Mouse (Mus musculus) layer of hippocampus, adult 9-10 months (tissue): ENCODE measurements around the gene Atp5c1.
A peak's percentile ranks its signal among the peaks of the same experiment; 100 is the strongest.

Experiments
- DNase-seq: peaks from one replicate; pipeline ENCODE4 v3.0.0; 2022; ENCODE audit warnings: low spot score

The Atp5c1 gene

DNA sequence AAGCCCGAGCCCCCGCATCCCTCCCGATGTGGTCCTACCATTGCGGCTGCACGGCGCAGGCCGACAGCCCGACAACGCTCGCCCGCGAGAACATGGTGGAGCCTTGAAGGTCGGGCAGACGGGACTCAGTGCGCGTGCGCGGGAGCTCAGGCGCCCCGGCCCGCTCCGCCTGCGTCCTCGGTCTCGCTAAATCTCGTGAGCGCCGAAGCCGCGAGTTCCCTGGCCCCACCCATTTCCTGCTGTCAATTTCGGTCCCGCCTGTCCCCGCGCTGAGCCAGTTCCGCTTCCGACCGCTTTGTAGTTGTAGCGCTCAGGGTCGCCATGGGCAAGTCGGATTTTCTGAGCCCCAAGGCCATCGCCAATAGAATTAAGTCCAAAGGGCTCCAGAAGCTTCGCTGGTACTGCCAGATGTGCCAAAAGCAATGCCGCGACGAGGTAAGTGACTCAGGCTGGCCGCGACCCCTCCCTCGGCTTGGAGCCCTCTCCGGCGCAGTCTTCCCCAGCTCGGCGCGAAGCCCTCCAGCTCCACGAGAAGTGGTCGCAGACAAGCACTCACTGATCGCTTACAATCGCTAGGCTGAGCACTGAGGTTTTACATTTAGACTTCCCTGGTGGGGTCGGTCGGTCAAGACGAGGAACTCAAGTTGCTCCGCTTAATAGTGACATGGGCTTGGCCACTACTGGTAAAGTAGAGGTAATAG lies at the start of gene Atp5c1, which contains the start of gene Kin:
TSS of gene Atp5c1 (minus strand) at position 201 of the 701 bp plus-strand sequence.
TSS of gene Kin (plus strand) at position 284 of the 701 bp plus-strand sequence.
- peak; percentile 78 for DNase-seq

DNA sequence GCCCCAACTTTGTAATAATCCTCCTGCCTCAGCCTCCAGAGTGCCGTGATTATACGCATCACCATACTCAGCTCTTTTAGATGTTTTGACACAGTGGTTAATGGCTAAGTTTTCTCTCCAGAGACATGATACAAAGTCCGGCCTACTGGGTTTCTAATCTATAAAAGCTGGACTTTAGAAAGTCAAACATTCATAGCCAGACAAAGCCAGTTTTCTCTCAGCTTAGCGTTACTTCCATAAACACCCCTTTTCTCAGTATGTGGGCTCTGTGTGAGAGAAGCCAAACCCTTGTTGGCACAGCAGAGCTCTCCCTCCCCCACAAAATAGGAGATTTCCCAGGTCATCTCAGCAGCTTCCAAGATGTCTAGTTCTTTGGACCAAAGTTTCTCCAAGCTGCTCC lies 48.3 kb upstream of the Atp5c1 start:
- no peak for DNase-seq

DNA sequence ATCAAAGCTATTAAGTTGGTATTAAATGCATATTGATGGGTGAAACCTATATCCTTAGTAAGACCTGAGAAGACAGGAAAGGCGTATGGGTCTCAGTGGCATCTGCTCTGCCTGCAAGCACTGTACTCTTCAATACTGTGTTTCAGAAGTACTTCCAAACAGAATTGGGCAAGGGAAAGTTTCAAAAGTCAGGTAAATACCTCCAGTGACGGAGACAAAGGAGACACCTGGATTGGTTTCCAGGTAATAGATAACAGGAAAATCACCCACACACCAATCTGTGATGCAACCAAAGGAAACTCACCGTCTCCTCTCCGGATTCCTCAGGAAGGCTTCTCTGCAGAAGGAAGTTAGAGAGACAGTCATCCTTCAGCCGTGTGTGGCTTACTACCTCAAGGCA lies 47.2 kb upstream of the Atp5c1 start:
- no peak for DNase-seq

DNA sequence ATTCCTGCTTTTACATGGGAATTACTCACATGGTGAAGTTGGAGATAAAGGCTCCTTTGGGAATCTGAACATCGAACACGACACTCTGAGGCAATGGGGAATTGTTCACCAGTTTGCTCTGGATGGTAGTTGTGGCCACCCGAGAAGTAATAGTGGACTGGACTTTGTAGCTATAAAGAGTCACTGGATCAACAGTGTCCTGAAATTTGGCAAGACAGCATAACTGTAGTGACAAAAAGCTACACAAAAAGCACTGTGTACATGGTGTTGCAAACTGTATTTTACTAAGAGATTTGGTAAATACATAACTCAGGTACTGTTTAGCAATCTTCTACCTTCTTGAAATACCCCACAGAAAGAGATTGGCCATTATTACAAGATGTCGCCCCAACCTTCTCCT lies 45.8 kb upstream of the Atp5c1 start:
- no peak for DNase-seq

DNA sequence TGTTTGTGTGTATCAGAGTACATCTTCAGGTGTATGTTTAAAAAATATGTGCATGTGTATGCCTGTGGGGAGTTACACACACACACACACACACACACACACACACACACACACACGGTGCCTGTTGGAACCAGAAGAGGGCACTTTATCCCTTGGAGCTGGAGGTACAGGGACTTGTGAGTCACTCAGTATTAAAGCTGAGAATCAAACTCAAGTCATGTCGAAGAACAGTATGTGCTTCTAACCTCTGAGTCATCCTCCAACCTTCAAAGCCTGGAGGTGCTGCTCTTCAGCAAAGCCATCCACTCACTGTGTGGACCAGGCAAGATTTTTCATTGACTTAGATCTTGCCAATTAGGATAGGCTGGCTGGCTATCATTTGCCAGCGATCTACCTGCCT lies 41.5 kb upstream of the Atp5c1 start:
- DNase-seq = no peak

DNA sequence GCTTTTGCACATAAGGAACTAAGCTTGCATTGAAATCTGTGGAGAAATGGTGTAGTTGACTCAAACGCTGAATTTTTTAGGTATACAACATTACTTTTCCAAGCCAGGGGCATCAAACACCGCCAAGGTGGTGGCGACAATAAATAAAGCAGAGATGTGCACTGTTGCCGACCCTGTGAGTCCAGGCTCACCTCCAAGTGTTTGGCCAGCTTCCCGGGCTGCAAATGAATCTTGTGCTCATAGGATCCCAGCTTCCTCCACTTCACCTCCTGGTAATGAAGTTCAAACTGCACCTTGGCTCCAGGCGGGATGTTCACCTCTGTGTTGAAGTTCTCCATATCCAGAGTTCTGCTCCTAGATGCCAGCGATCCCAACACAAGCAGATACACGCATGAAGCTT lies 39.0 kb upstream of the Atp5c1 start:
- no peak for DNase-seq

DNA sequence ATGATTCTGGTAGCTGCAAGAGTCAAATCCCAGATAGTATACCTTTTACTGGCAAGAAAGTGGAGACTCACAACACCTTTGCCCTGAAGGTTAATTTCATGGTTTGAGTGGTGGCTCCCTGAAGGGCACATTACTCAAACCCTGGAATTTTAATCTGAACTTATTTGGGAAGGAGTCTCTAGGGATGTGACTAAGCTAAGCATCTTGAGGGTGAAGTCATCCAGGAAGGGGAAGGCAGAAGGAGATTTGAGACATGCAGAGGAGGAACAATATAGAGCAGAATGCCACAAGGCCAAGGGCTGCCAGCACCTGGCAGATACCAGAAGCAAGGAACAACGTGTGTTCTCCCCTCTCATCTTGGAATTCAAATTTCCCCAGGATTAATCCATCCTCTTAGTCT lies 38.4 kb upstream of the Atp5c1 start:
- no peak for DNase-seq

DNA sequence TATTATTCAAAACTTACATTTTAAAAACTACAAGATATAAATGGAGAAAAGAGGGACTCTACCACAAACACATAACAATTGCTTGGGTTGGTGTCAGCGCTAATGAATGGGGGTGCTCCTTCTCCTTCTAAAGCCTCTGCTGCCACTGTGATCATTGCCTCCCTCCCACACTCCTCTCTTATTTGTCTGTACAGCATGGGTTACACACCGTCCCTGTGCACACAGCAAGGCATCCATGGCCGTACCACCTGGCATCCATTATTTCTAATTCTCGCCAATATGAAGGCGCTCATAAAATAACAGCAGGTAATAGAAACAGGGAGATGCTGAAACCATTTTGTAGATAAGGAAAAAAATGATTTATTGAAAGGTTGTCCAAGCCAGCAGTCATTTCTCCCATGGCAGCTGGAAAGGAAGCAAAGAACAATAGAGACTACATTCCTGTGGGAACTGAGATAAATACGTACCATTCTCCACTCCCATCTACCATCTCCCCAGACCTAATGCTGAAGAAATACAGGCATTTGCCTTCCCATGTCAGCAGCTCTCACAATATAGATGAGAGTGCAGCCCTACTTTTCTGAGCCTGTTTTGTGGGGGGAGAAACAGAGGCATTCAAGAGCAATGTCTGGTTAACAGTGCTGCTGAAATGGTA lies 28.4 kb upstream of the Atp5c1 start:
- DNase-seq = no peak

DNA sequence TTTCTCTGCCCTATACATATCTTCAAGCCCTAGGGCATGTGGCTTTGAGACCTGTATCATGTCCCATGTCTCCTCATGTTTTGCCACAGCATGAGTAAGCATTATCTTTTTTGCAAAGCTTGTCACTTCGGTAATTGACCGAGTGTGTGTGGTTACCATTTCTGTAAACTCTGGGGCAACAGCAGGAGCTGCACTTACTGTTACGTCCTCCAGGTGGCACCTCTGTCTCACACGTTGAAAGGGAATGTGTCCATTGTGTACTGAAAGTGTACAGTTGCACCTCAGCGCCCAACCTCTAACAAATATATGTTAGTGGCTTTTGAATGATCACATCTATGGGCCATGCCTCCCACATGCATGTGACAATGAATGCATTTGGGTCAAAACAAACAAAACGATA lies 20.9 kb upstream of the Atp5c1 start:
- DNase-seq = no peak

DNA sequence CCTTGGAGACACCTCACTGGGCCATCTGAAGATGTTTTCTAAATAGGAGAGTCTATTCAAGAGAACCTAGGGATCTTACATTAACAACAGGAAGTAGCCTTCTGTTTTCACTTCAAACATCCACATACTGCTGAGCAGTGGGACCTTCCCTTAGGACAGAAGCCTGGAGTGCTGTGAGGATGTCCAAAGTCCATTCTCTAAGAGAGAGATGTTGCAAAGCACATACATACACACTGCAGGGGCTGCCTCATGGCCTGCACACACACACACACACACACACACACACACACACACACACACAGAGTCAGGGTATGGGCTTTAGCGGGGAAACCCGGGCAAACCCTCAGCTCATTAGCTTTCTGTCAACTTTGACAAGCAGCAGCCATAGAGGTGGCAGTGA lies 20.2 kb upstream of the Atp5c1 start:
- no peak for DNase-seq

DNA sequence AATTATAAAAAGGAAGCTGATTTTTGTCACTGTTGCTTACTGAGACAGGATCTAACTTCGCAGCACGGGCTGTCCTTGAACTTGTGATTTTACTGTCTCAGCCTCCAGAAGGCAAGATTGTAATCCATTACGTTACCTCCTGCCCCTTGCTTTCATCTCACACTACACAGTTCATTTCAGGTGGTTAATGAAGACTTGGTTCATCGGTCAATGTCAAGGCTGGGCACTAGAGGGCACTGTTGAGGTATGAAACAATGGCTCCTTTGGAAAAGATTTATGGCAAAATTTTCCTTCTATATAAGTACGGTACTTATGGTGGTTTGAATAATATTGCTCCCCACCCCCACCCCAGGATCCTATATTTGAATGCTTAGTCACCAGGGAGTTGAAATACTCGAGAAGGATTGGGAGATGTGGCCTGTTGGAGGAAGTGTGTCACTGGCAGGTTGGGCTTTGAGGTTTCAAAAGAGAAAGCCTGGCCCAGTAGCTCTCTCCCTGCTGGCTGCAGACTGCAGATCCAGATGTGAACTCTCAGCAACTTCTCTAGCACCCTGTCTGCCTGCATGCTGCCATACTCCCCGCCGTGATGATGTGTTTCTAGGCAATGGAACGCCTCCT lies 18.4 kb upstream of the Atp5c1 start:
- no peak for DNase-seq

DNA sequence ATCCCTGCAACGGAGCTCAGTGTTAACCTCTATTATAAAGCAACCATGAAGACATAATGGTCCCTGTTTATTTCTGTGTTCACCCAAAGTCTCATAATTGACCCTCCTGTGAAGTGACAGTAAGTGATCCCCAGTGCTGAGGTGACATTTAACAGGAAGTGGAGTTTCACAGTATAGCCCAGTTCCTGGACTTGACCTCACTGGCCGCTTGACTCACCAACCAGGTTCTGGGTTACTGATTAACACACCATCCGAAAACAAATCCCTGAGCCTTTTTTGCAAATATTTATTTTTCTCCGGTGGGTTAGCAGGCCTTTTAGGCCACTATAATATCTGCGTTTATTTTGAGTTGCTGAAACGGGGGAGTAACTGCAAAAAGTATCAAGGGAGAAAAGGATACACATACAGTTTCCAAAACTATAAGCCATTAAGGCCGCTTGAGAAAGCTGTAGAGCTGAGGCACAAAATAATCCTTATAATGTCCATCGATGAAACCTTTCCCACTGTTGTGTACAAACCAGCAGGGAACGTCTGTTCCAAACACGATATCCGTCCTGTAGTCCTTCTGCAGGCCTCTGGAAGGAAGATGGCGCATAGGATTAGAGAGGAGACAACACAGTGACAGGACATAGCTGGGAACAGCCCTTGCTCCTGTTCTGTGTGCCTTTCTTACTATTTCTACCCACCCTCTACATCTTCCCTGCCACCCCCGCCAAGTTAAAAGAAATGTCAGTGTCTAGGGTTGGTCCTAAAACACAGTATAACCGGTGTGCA lies 14.2 kb upstream of the Atp5c1 start:
- DNase-seq = no peak

DNA sequence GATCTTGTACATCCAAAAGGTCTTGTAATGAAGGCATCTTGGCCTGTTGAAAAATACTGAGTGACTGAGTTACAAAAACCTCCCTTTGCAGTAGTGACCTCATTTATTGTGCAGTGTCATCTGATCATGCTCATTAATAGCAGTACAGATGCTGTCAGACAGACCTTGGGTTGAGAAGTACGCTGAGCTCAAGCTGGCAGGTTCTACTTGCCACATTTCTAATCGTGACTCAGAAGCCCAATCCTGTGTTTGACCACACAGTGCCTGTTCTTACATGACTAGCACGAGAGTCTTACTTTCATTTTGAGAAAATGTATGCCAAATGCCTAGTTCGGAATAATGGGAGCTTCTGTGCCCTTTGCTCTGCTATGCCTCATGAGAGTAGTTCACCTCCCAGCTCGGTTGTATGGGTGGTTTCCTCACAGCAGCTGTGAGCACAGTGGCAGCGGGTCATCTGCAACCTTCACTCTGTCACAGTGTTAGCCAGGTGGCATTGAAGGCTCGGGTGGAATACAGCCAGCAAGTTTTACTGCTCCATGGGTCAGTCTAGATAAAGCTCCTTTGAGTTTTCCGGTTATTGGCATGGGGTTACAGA lies 7.0 kb upstream of the Atp5c1 start:
- no peak for DNase-seq

DNA sequence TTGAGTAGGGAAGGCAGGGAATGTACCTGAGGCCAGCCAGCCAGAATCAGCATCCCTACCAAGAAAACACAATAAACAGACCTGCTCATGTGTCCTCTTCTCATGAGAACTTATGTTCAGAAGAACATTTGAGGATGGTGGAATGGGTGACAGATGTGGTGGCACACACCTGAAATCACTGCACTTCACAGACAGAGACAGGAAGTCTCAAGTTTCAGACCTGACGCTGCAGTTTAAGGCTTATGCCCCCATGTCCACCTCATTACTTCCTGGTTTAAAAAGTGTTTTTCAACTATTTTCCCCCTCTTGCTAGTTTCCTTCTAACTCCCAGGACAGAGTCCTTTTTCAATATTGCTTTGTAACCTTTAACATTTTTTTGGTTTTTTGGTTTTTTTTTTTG lies 2.4 kb upstream of the Atp5c1 start:
- DNase-seq = no peak

DNA sequence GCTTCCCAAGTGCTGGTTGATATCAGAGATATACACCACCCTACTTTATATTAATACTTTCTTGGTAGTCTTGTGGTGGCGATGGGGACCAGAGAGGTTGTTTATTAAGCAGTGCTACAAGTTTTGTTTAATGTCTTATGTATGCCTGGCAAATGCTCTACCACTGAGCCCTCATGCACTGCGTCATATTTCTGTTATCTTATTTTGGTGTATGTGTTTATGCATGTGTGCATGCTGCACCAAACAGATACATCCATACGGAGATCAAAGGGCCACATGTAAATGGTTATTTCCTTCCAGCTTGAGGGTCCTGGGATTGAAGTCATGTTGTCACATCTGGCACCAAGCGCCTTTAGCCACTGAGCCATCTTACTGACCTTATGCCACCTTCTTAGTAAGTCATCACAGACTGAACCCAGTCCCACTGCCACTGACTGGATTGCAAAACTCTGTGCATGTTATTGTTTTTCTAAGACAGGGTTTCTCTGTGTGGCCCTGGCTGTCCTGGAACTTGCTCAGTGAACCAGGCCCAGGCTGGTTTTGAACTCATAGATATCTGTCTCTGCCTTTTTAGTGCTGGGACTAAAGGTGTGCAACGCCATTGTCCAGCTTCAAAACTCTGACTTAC lies 1.3 kb upstream of the Atp5c1 start:
- DNase-seq = no peak

DNA sequence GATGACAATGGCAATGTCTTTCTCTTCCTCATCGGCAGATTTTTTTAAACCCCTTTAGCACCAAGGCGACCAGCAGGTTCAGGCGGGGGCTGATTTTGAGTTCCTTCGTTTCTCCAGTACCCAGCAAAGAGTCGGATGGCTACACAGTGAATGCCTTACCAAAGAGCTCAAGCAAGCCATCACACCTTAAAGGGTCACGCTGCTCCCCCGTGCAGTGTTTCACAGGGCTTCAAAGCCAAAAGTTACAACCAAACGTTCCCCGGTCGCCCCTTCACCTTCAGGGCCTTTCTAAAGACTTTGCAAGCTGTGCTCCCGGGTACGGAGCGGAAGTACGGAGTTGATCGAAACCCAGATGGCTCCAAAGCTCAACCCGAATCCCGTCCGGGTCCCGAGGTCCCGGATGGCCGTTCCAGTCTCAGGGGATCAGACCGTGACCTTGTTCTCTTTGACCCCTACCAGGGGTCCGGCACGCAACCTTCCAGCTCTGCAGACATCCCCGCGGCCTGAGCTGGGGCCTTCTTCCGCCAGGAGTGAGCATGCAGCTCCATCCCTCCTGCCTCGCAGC lies 483 bp downstream of the Atp5c1 start:
- DNase-seq = no peak

DNA sequence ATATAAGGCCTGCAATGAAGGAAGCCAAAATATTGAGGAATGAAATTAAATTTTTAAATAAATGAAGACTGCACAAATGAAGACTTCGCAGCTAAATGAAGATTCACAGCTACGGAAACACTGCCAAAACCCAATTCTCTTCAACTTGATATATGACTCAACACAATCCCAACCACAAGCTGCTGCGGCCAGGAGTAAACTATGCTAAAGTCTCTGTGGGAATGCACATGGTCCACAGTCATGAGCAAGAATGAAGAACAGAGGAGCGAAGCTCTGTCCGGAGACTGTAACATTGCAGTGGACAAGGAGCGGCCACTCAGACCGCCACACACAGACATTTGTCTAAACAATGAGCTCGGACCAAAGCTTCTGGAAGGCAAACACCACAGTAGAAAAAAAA lies 3.6 kb downstream of the Atp5c1 start:
- no peak for DNase-seq

DNA sequence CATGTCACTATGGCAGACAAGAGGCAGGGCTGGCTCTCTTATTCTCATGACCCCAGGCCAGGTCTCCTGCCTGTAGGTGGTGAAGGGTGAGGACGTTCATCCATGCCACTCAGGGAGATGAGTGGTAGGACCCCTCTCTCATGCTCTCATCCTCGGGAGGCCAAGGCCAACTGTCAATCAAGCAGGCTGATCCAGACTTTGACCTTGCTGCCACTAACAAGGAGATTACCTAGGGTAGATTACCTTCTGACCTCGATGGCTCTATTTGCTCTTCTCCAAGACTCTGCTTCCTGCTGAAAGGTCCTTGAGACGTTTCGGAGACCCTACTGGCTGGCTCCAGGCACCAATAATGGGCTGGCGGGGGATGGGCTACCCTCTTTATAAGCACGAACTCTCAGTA lies 5.8 kb downstream of the Atp5c1 start:
- no peak for DNase-seq

DNA sequence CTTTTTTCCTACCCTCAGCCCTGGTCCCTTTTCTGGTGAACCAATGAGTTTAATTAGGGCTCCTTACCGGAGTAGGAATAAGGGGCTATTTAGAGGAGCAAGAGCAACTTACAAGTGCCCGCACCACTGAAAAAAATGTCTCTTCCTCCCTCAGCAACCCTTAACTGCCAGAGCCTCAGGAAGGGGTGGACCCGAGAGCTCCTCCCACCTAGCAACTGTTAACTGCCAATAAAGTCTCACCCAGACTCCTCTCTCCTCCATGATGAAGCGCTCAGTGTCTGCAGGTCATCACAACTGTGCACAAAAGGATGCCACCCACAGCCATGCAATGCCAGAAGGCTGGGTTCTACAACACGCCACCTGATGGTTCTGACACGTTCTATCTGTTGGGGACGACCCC lies 8.6 kb downstream of the Atp5c1 start:
- DNase-seq = no peak

DNA sequence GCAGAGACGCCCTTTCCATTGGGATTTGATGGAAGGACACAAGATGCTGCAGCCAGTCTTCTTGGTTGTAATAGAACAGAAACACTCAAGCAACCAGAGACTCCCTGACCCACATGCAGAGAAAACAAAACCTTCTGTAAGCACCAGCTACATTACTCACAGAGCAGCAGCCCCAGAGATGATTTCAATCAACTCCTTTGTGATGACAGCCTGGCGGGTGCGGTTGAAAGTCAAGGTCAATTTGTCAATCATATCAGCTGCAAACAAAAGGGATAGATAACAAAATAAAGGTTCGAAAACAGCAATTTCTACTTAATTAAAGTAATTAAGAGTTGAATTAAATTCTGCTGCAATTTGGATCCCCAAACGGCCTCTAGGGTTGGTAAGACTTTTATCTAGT lies 21.5 kb downstream of the Atp5c1 start:
- DNase-seq = no peak

DNA sequence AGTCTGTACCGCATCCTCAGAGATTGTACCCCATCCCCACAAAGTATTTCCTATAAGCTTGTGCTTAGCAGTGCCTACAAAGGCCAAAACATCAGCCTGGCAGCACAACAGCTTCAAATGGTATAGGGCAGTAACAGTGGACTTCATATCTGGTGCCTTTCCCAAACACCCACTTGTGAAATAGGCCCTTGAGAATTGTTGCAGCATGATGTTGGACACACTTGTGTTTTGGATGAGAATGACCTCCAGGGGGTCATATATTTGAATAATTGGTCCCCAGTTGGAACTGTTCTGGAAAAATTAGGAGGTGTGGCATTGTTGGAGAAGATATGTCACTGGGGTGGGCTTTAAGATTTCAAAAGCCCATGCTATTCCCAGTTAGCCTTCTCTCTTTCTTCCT lies 28.3 kb downstream of the Atp5c1 start:
- DNase-seq = no peak

DNA sequence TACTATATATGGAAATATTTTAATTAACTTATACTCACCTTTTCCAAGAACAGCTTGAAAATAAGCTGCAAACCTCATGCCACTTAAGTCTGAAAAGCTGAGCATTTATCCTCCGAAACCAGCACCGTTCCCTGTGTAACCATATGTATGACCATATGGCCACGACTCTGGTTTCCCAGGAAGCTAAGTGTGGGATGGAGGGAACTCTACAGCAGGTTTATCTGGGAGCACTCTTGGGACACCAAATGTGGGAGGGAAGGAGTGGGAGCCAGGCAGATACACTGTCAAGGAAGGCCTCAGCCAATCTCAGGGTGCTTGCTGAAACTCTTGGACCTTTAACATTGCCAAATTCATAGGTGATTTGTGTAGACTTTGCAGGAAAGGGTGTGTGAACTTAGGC lies 29.4 kb downstream of the Atp5c1 start:
- DNase-seq = peak; percentile 27
